Mouse (Mus musculus): ENCODE results near the gene Hoxd12. TPM values are rescaled to one million over a fixed set of nuclear protein-coding genes. Genes with fewer than 3 reads are reported as not detected.

Hoxd12 gene
- polyA plus RNA-seq, 1 experiment from 2014 or later, result not detected

DNA sequence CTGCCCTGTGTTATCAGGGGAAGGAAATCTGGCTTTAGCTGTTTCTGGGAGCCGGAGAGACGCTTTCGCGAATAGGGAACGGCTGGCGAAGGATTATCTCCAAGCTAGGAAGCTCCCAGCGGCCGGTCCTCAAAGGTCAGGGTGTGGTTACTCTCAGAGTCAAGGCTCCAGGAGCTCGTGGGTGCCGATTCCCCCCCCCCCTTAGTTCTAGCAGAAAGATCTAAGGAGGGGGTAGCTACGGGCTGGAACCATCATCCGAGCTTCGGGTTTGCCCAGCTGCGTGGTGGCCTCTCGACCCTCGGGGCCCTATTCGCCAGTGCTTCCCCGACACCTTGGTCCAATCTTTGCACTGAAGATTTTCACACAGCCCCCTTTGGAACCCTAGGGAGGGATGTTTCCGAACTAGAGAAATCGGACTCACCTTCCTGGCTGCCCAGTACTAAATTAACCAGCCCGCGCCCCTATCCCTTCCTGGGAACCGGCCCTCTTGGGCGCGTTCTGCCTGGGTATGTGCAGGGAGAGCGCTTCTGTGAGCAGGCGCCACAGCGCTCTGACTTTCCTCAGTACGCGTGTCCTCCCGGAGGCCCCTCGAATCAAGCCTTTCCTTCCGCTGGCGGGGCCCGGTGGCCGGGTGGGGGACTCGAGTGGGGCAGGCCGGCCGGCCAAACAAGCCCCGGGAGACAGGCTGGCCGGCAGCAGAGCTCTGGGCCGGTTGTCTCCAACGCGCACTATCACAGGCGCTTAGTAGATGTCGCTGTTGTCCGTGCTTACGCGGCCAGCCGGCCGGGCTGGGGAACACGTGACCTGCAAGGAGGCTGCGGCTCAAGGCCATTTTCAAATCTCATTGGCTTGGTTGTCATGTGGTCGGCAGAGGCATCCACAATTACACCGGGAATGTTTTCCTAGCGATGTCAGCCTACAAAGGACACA lies 16.5 kb downstream of the Hoxd12 start, which contains the start of gene Hoxd10:
Hoxd10 (plus strand) TSS at position 903 of the 930 bp plus-strand sequence.
- under 1% methylated on average over 56 of the region's 56 CpGs for WGBS
- ATAC-seq (ENCODE audit: low read depth), result peak; percentile 81

DNA sequence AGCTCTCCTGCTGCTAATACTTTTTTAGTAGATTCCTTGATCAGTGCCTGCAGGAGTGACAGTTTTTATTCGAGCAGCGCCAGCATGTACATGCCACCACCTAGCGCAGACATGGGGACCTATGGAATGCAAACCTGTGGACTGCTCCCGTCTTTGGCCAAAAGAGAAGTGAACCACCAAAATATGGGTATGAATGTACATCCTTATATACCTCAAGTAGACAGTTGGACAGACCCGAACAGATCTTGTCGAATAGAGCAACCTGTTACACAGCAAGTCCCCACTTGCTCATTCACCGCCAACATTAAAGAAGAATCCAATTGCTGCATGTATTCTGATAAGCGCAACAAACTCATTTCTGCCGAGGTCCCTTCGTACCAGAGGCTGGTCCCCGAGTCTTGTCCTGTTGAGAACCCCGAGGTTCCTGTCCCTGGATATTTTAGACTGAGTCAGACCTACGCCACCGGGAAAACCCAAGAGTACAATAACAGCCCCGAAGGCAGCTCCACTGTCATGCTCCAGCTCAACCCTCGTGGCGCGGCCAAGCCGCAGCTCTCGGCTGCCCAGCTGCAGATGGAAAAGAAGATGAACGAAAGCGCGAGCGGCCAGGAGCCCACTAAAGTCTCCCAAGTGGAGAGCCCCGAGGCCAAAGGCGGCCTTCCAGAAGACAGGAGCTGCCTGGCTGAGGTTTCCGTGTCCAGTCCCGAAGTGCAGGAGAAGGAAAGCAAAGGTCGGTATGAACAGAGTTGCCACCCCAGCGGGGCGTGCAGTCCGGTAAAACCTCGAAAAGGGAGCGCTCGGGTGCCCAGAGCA lies 17.4 kb downstream of the Hoxd12 start:
- Histone ChIP-seq H3K4me2 (ENCODE audit: low read depth, low read length) (peak overlapping the region; percentile 74), H3K27me3 (ENCODE audit: control insufficient read depth, insufficient read depth, low read length) (peaks cover 12% of the 10 kb centered on the region), H3K27ac (ENCODE audit: low read depth, low read length) (peak overlapping the region; percentile 70), H3K9ac (replicated peaks; ENCODE audit: low read depth, low read length) (peak overlapping the region; percentile 66), H3K4me3 (ENCODE audit: low read depth, low read length) (peak overlapping the region; percentile 39), H3K36me3 (ENCODE audit: control insufficient read depth, insufficient read depth, low read length) (no peaks in the 10 kb centered on the region), H3K4me1 (ENCODE audit: control insufficient read depth, insufficient read depth, low read length) (peaks cover 3% of the 10 kb centered on the region; the same call in 1 of the 2 replicates), H3K9me3 (ENCODE audit: control insufficient read depth, low read length) (no peaks in the 10 kb centered on the region)
- no peak for ATAC-seq (ENCODE audit: low read depth)
- WGBS, result 2% methylated on average over 35 of the region's 35 CpGs

More for the DNA sequence above, 16.5 kb downstream of the Hoxd12 start, which contains the start of gene Hoxd10:
- H3K4me3 ChIP-seq (ENCODE audit: low read depth, low read length), result peak within 1 kb of the TSS; percentile 39
- H3K36me3 ChIP-seq (ENCODE audit: control insufficient read depth, insufficient read depth, low read length), result no peaks in the 10 kb centered on the region
- peak within 1 kb of the TSS; percentile 70 for H3K27ac ChIP-seq (ENCODE audit: low read depth, low read length)
- peaks cover 17% of the 10 kb centered on the region for H3K27me3 ChIP-seq (ENCODE audit: control insufficient read depth, insufficient read depth, low read length)
- H3K9me3 ChIP-seq (ENCODE audit: control insufficient read depth, low read length), result no peaks in the 10 kb centered on the region
- no peaks in the 10 kb centered on the region; the same call in 1 of the 2 replicates for H3K4me1 ChIP-seq (ENCODE audit: control insufficient read depth, insufficient read depth, low read length)
- peak within 1 kb of the TSS; percentile 66 for H3K9ac ChIP-seq (replicated peaks; ENCODE audit: low read depth, low read length)
- H3K4me2 ChIP-seq (ENCODE audit: low read depth, low read length), result peak within 1 kb of the TSS; percentile 74

DNA sequence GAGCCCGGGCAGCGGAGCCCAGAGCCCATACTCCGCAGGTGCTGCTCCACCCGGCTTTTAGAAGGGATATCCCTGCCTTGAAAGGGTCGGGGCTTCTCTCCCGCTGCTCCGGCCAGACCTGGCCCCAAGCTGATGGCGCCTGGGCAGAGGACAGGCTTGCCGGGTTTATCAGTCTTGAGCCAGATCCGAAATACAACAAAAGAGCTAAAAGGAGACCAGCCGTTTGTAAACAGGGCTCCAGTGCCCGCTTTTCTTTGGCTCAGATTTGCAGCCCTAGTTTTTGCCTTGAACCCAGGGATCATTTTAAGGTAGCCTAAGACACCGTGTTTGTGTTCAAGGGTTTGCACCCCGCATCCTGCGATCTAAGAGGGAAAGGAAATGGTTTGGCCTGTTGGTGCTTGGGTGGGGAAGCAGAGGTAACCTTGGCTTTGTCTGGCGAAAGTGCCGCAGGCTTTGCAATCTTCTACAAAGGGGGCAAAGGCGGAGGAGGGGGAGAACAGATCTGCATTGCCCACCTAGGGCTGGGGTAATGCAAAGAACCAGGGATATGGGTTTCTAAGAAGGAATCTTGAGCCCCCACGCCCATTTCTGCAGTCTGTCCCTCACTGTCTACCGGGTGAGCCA lies 18.1 kb downstream of the Hoxd12 start:
- Histone ChIP-seq H3K27ac (ENCODE audit: low read depth, low read length) (peak overlapping the region; percentile 70), H3K36me3 (ENCODE audit: control insufficient read depth, insufficient read depth, low read length) (no peaks in the 10 kb centered on the region), H3K9me3 (ENCODE audit: control insufficient read depth, low read length) (no peaks in the 10 kb centered on the region), H3K4me2 (ENCODE audit: low read depth, low read length) (peak overlapping the region; percentile 74), H3K9ac (replicated peaks; ENCODE audit: low read depth, low read length) (peak overlapping the region; percentile 66), H3K4me3 (ENCODE audit: low read depth, low read length) (peak overlapping the region; percentile 39), H3K4me1 (ENCODE audit: control insufficient read depth, insufficient read depth, low read length) (peaks cover 5% of the 10 kb centered on the region; the same call in 1 of the 2 replicates), H3K27me3 (ENCODE audit: control insufficient read depth, insufficient read depth, low read length) (peaks cover 9% of the 10 kb centered on the region)
- no peak for ATAC-seq (ENCODE audit: low read depth)
- WGBS, result 2% methylated on average over 20 of the region's 20 CpGs

DNA sequence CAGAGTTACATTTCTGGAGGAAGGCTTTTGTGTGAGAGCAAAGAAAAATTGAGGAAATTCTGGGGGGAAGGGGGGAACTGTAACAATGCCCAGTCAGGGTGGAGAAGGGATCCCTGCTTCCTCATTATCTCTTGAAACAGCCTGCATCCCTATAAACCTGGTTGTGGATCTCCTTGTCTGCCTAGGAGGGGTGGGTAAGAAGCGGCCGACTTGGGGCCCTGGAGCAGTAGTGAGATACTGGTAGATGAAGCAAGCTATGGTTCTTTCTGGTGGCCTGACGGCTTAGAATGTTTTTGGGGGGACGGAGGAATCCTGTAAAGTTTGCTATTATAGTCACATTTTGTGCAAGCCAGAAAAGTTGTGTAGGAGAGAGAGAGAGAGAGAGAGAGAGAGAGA lies 18.6 kb downstream of the Hoxd12 start:
- Histone ChIP-seq H3K9ac (replicated peaks; ENCODE audit: low read depth, low read length) (peak overlapping the region; percentile 66; the same call in 1 of the 2 replicates), H3K4me1 (ENCODE audit: control insufficient read depth, insufficient read depth, low read length) (peaks cover 5% of the 10 kb centered on the region; the same call in 1 of the 2 replicates), H3K27ac (ENCODE audit: low read depth, low read length) (peak overlapping the region; percentile 70), H3K36me3 (ENCODE audit: control insufficient read depth, insufficient read depth, low read length) (no peaks in the 10 kb centered on the region), H3K4me2 (ENCODE audit: low read depth, low read length) (peak overlapping the region; percentile 74), H3K9me3 (ENCODE audit: control insufficient read depth, low read length) (no peaks in the 10 kb centered on the region), H3K27me3 (ENCODE audit: control insufficient read depth, insufficient read depth, low read length) (peaks cover 9% of the 10 kb centered on the region), H3K4me3 (ENCODE audit: low read depth, low read length) (peak overlapping the region; percentile 39)
- ATAC-seq (ENCODE audit: low read depth), result no peak
- WGBS, result 10% methylated on average over 4 of the region's 4 CpGs

DNA sequence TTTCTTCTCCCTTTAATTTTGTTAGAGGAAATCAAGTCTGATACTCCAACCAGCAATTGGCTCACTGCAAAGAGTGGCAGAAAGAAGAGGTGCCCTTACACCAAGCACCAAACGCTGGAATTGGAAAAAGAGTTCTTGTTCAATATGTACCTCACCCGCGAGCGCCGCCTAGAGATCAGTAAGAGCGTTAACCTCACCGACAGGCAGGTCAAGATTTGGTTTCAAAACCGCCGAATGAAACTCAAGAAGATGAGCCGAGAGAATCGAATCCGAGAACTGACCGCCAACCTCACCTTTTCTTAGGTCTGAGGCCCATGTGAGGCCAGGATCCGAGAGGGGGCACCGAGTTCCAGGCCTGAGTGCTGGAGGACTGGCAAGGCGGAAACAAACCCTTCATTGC lies 19.3 kb downstream of the Hoxd12 start:
- Histone ChIP-seq H3K4me3 (ENCODE audit: low read depth, low read length) (peak overlapping the region; percentile 39), H3K27ac (ENCODE audit: low read depth, low read length) (peak overlapping the region; percentile 70)

DNA sequence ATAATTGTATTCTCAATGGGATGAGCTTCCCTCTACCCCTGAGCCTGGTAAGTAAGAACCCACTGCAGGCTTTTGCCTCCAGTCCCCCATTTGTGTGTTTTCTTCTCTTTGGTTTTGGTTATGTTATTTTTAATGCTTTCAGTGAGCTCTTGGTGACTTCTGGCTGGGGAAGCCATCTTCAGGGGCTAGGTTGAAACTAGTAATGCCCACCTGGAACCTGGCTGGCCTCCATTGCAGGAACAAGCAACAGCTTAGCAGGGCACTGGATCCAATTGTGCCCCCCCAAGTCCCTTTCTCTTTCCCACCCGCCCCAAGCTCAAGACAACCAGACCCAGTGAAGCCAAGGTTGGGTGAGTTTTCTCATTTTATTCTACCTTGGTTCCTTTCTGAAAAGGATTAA lies 20.6 kb downstream of the Hoxd12 start:
- H3K36me3 ChIP-seq (ENCODE audit: control insufficient read depth, insufficient read depth, low read length), result no peaks in the 10 kb centered on the region
- H3K9me3 ChIP-seq (ENCODE audit: control insufficient read depth, low read length), result no peaks in the 10 kb centered on the region
- H3K27me3 ChIP-seq (ENCODE audit: control insufficient read depth, insufficient read depth, low read length), result peaks cover 7% of the 10 kb centered on the region; the same call in 1 of the 2 replicates
- peak overlapping the region; percentile 39; the same call in 1 of the 2 replicates for H3K4me3 ChIP-seq (ENCODE audit: low read depth, low read length)
- peak overlapping the region; percentile 74; the same call in 1 of the 2 replicates for H3K4me2 ChIP-seq (ENCODE audit: low read depth, low read length)
- no peak overlapping the region; the same call in 1 of the 2 replicates for H3K27ac ChIP-seq (ENCODE audit: low read depth, low read length)
- H3K9ac ChIP-seq (replicated peaks; ENCODE audit: low read depth, low read length), result no peak overlapping the region; the same call in 1 of the 2 replicates
- H3K4me1 ChIP-seq (ENCODE audit: control insufficient read depth, insufficient read depth, low read length), result peaks cover 5% of the 10 kb centered on the region; the same call in 1 of the 2 replicates
- 10% methylated on average over 1 of the region's 1 CpGs for WGBS
- no peak for ATAC-seq (ENCODE audit: low read depth)

More for the DNA sequence above, 19.3 kb downstream of the Hoxd12 start:
- ATAC-seq (ENCODE audit: low read depth), result no peak
- WGBS, result 3% methylated on average over 16 of the region's 16 CpGs
- no peaks in the 10 kb centered on the region for H3K36me3 ChIP-seq (ENCODE audit: control insufficient read depth, insufficient read depth, low read length)
- H3K27me3 ChIP-seq (ENCODE audit: control insufficient read depth, insufficient read depth, low read length), result peaks cover 9% of the 10 kb centered on the region; the same call in 1 of the 2 replicates
- no peaks in the 10 kb centered on the region for H3K9me3 ChIP-seq (ENCODE audit: control insufficient read depth, low read length)
- H3K4me2 ChIP-seq (ENCODE audit: low read depth, low read length), result peak overlapping the region; percentile 74
- H3K4me1 ChIP-seq (ENCODE audit: control insufficient read depth, insufficient read depth, low read length), result peaks cover 5% of the 10 kb centered on the region; the same call in 1 of the 2 replicates
- H3K9ac ChIP-seq (replicated peaks; ENCODE audit: low read depth, low read length), result peak overlapping the region; percentile 66; the same call in 1 of the 2 replicates

DNA sequence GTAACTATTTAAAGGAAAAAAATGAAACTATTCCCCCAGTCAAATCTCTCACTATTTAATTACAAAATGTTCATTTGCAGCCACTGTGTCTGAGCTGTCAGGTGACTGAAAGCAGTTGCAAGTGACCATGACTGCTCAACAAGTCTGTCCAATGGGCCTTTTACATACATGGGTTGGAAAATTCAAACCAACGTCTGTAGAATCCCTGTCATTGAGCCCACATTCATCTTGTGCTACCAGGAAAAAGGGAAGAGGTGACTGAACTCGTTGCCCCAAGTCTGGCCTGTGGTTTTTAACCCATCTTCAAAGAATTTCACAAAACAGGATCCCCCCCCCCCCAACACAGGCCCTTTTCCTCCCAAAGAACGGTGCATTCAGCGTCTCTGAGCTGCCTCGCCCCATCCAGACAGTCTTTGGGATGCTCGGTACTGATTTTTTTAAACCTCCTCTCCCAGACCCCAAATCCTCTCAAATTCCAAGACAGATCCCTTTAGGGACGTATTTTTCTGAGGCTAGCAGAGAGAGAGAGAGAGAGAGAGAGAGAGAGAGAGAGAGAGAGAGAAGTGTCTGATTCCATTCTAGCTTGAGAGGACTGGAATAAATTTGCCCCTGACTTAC lies 21.1 kb downstream of the Hoxd12 start:
- 6% methylated on average over 7 of the region's 7 CpGs for WGBS
- Histone ChIP-seq H3K27me3 (ENCODE audit: control insufficient read depth, insufficient read depth, low read length) (peaks cover 7% of the 10 kb centered on the region; the same call in 1 of the 2 replicates), H3K27ac (ENCODE audit: low read depth, low read length) (peak overlapping the region; percentile 90; the same call in 1 of the 2 replicates), H3K36me3 (ENCODE audit: control insufficient read depth, insufficient read depth, low read length) (no peaks in the 10 kb centered on the region), H3K4me2 (ENCODE audit: low read depth, low read length) (peak overlapping the region; percentile 74), H3K9me3 (ENCODE audit: control insufficient read depth, low read length) (no peaks in the 10 kb centered on the region), H3K4me1 (ENCODE audit: control insufficient read depth, insufficient read depth, low read length) (peaks cover 5% of the 10 kb centered on the region; the same call in 1 of the 2 replicates), H3K4me3 (ENCODE audit: low read depth, low read length) (peak overlapping the region; percentile 39; the same call in 1 of the 2 replicates), H3K9ac (replicated peaks; ENCODE audit: low read depth, low read length) (peak overlapping the region; percentile 92; the same call in 1 of the 2 replicates)
- no peak for ATAC-seq (ENCODE audit: low read depth)
